Mouse (Mus musculus): ENCODE results near the gene Dhx40.

DNA sequence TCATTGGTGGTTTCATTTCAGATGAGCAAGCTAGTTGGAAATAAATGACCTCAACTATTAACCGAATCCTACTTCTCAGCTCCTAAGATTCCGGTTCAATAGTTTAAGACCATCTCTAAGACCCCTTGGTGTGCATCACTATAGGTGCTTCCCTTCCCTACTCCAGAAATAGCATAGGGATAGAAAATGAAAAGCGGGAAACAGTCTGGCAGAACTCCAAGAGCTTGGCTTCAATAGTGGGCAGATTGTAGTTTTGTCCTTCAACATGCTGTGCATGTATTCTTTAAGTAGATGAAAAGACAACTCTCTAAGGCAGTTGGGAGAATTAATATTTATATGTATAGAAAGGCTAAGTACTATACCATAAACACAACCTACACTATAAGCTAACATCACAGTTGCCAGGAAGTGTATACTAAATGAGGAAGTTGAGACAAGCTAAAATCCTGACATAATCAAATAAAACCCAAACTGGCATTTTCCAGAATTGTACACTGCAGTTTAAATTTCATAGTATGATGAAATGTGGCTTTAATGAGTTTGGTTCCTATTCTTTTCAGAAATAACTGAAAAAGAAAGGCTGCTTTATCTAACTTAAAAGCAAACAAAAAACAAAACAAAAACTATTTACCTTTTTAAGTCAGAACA lies 57.6 kb downstream of the Dhx40 start:
- no peak for TF ChIP-seq CTCF (IDR thresholded peaks at IDR 0.05; ENCODE audit: control insufficient read depth, insufficient read depth, insufficient read length)
- TF ChIP-seq USF1 (IDR thresholded peaks at IDR 0.05; ENCODE audit: low read depth), result no peak

Measured in C2C12 (cell line).